Mouse (Mus musculus) erythroblast, embryonic 14.5 days (primary cell): Measurements from ENCODE around the gene E2f6.

Experiments used
- GATA1 ChIP-seq: IDR thresholded peaks from 2 replicates; pipeline ENCODE4 v1.6.1; 2012; ENCODE audit warnings: low read length, inconsistent platforms, mixed read lengths
- TAL1 ChIP-seq: IDR thresholded peaks from 3 replicates; pipeline ENCODE4 v1.6.1; 2012; ENCODE audit warnings: low read length, inconsistent platforms, mixed read lengths

- no peak for TF ChIP-seq GATA1
- TF ChIP-seq TAL1, result no peak
Measured at GRCm38 (mm10) chr12:16879369-16879768, 68.6 kb downstream of the E2f6 start.
